Mouse (Mus musculus) left cerebral cortex, postnatal 10 days (tissue): Measurements from ENCODE around the gene Ppp2r5b. TPM values are rescaled to one million over a fixed set of nuclear protein-coding genes. Genes with fewer than 3 reads are reported as not detected.
A peak's percentile ranks its signal among the peaks of the same experiment; 100 is the strongest.

Experiments used
- DNase-seq, 2 experiments: peaks; one replicate each; pipeline ENCODE4 v3.0.0; 2021 to 2022; ENCODE audit warnings: low spot score in 2 of 2, mixed read lengths in 1 of 2; ENCODE audit errors: extremely low spot score in 1 of 2
- intact Hi-C: fragments of 180-260 bp; cut with DNase I; formaldehyde crosslinking; loops from one replicate; pipeline ENCODE4 v1.15.1; 2025
- total RNA-seq, 2 experiments: library from RNA; stranded (reverse); gene quantifications; 2 replicates each; pipeline ENCODE4 v1.2.3; 2021

The Ppp2r5b gene
- total RNA-seq, 2 experiments from 2014 or later: 214 to 224 TPM

GRCm38 (mm10) chr19:6270661-6271060 lies 35.0 kb upstream of the Ppp2r5b start:
- intact Hi-C loops: no loop called here
- DNase-seq: no peak

- intact Hi-C loops: loop anchor here (2.0 to 5.0 kb wide), 2 partner anchors 35 to 62 kb away; partner anchors contain the start of gene Men1
- DNase-seq: no peak
These were observed 34.3 kb upstream of the Ppp2r5b start for GRCm38 (mm10) chr19:6269798-6270475.

- DNase-seq: no peak
- intact Hi-C loops: loop anchor here (2.0 to 5.0 kb wide), 2 partner anchors 36 to 64 kb away; partner anchors contain the start of gene Men1
These were observed 33.0 kb upstream of the Ppp2r5b start for GRCm38 (mm10) chr19:6268670-6269132.

GRCm38 (mm10) chr19:6268170-6268528 lies 32.5 kb upstream of the Ppp2r5b start:
- DNase-seq: peak; percentile 69 to 84
- intact Hi-C loops: loop anchor here (2.0 to 5.0 kb wide), 2 partner anchors 37 to 64 kb away; partner anchors contain the start of gene Men1

GRCm38 (mm10) chr19:6267306-6268169 lies 31.9 kb upstream of the Ppp2r5b start:
- intact Hi-C loops: loop anchor here (2.0 to 5.0 kb wide), 2 partner anchors 37 to 65 kb away; partner anchors contain the start of gene Men1
- DNase-seq: no peak

GRCm38 (mm10) chr19:6265727-6266182 lies 30.1 kb upstream of the Ppp2r5b start:
- intact Hi-C loops: loop anchor here (5.0 kb wide), 1 partner anchor 67 kb away; the partner anchor contains the start of gene Men1
- no peak for DNase-seq

- intact Hi-C loops: loop anchor here (5.0 kb wide), 1 partner anchor 67 kb away; the partner anchor contains the start of gene Men1
- DNase-seq: no peak
These were observed 29.3 kb upstream of the Ppp2r5b start for GRCm38 (mm10) chr19:6264945-6265344.

GRCm38 (mm10) chr19:6264200-6264599 lies 28.5 kb upstream of the Ppp2r5b start:
- intact Hi-C loops: no loop called here
- no peak for DNase-seq

- intact Hi-C loops: no loop called here
- no peak for DNase-seq
These were observed 27.3 kb upstream of the Ppp2r5b start for GRCm38 (mm10) chr19:6262839-6263433.

- peak in 1 of 2 experiments; percentile 71 for DNase-seq
- intact Hi-C loops: no loop called here
These were observed 26.6 kb upstream of the Ppp2r5b start for GRCm38 (mm10) chr19:6262222-6262621.

GRCm38 (mm10) chr19:6261379-6261778 lies 25.7 kb upstream of the Ppp2r5b start:
- peak in 1 of 2 experiments; percentile 23 for DNase-seq
- intact Hi-C loops: no loop called here

- DNase-seq: no peak
- intact Hi-C loops: no loop called here
These were observed 25.3 kb upstream of the Ppp2r5b start for GRCm38 (mm10) chr19:6260946-6261345.

GRCm38 (mm10) chr19:6260428-6260827 lies 24.8 kb upstream of the Ppp2r5b start:
- DNase-seq: no peak
- intact Hi-C loops: no loop called here

GRCm38 (mm10) chr19:6253021-6253420 lies 17.3 kb upstream of the Ppp2r5b start:
- intact Hi-C loops: no loop called here
- DNase-seq: no peak

- no peak for DNase-seq
- intact Hi-C loops: no loop called here
These were observed 12.0 kb upstream of the Ppp2r5b start for GRCm38 (mm10) chr19:6247526-6248300.

- intact Hi-C loops: no loop called here
These were observed 10.1 kb upstream of the Ppp2r5b start for GRCm38 (mm10) chr19:6245806-6246205.

GRCm38 (mm10) chr19:6243226-6243625 lies 7.6 kb upstream of the Ppp2r5b start:
- intact Hi-C loops: no loop called here
- no peak for DNase-seq

More at GRCm38 (mm10) chr19:6245806-6246205, 10.1 kb upstream of the Ppp2r5b start:
- DNase-seq: no peak

GRCm38 (mm10) chr19:6242281-6242680 lies 6.6 kb upstream of the Ppp2r5b start:
- intact Hi-C loops: no loop called here
- DNase-seq: peak in 1 of 2 experiments; percentile 72
